Mouse (Mus musculus): ENCODE measurements around the gene Slc16a5. TPM values are rescaled to one million over a fixed set of nuclear protein-coding genes. Genes with fewer than 3 reads are reported as not detected.
A peak's percentile ranks its signal among the peaks of the same experiment; 100 is the strongest.

Gene Slc16a5
- polyA plus RNA-seq, 1 experiment from 2014 or later = 0.13 TPM

GRCm38 (mm10) chr11:115423091-115423490 lies 39.2 kb upstream of the Slc16a5 start:
- TF ChIP-seq EP300 (IDR thresholded peaks at IDR 0.05) (no peak), CTCF (IDR thresholded peaks at IDR 0.05) (no peak)
- Histone ChIP-seq H3K9me3 (ENCODE audit: low read length) (no peaks in the 10 kb centered on the region), H3K27ac (ENCODE audit: low read length) (no peak overlapping the region), H3K4me1 (ENCODE audit: insufficient read depth, low read depth, low read length) (peaks cover 8% of the 10 kb centered on the region; the same call in 1 of the 2 replicates), H3K4me2 (replicated peaks; ENCODE audit: low read depth, low read length) (no peak overlapping the region), H3K27me3 (replicated peaks; ENCODE audit: insufficient read depth, low read length) (no peaks in the 10 kb centered on the region), H3K36me3 (ENCODE audit: insufficient read depth, low read length) (no peaks in the 10 kb centered on the region; the same call in 1 of the 2 replicates), H3K9ac (replicated peaks; ENCODE audit: low read depth) (no peak overlapping the region), H3K4me3 (ENCODE audit: low read depth, low read length) (no peak overlapping the region)
- 90% methylated on average over 3 of the region's 3 CpGs for WGBS
- DNase-seq (ENCODE audit: low spot score) = no peak
- ATAC-seq = no peak

- no peak for ATAC-seq
- Histone ChIP-seq H3K36me3 (ENCODE audit: insufficient read depth, low read length) (peaks cover 6% of the 10 kb centered on the region; the same call in 1 of the 2 replicates), H3K27ac (ENCODE audit: low read length) (no peak overlapping the region), H3K27me3 (replicated peaks; ENCODE audit: insufficient read depth, low read length) (no peaks in the 10 kb centered on the region), H3K4me1 (ENCODE audit: insufficient read depth, low read depth, low read length) (peaks cover 6% of the 10 kb centered on the region; the same call in 1 of the 2 replicates), H3K9ac (replicated peaks; ENCODE audit: low read depth) (no peak overlapping the region), H3K4me2 (replicated peaks; ENCODE audit: low read depth, low read length) (no peak overlapping the region), H3K9me3 (ENCODE audit: low read length) (no peaks in the 10 kb centered on the region), H3K4me3 (ENCODE audit: low read depth, low read length) (no peak overlapping the region)
- no peak for TF ChIP-seq EP300 (IDR thresholded peaks at IDR 0.05)
- no peak for TF ChIP-seq CTCF (IDR thresholded peaks at IDR 0.05)
- DNase-seq (ENCODE audit: low spot score) = no peak
- WGBS = 84% methylated on average over 7 of the region's 7 CpGs
These were observed 37.6 kb upstream of the Slc16a5 start for GRCm38 (mm10) chr11:115424666-115425065.

GRCm38 (mm10) chr11:115425671-115426070 lies 36.6 kb upstream of the Slc16a5 start:
- Histone ChIP-seq H3K27me3 (replicated peaks; ENCODE audit: insufficient read depth, low read length) (no peaks in the 10 kb centered on the region), H3K27ac (ENCODE audit: low read length) (no peak overlapping the region), H3K9ac (replicated peaks; ENCODE audit: low read depth) (no peak overlapping the region), H3K4me3 (ENCODE audit: low read depth, low read length) (no peak overlapping the region), H3K36me3 (ENCODE audit: insufficient read depth, low read length) (peaks cover 15% of the 10 kb centered on the region; the same call in 1 of the 2 replicates), H3K4me2 (replicated peaks; ENCODE audit: low read depth, low read length) (no peak overlapping the region), H3K4me1 (ENCODE audit: insufficient read depth, low read depth, low read length) (peaks cover 5% of the 10 kb centered on the region; the same call in 1 of the 2 replicates), H3K9me3 (ENCODE audit: low read length) (no peaks in the 10 kb centered on the region)
- no peak for ATAC-seq
- TF ChIP-seq EP300 (IDR thresholded peaks at IDR 0.05) (no peak), CTCF (IDR thresholded peaks at IDR 0.05) (no peak)
- DNase-seq (ENCODE audit: low spot score) = no peak
- WGBS = 89% methylated on average over 6 of the region's 6 CpGs

- 32% methylated on average over 20 of the region's 20 CpGs for WGBS
- H3K4me2 ChIP-seq (replicated peaks; ENCODE audit: low read depth, low read length) = no peak overlapping the region
- TF ChIP-seq CTCF (IDR thresholded peaks at IDR 0.05) (peak; percentile 87), EP300 (IDR thresholded peaks at IDR 0.05) (no peak)
- H3K9ac ChIP-seq (replicated peaks; ENCODE audit: low read depth) = no peak overlapping the region
- H3K9me3 ChIP-seq (ENCODE audit: low read length) = no peaks in the 10 kb centered on the region
- peaks cover 16% of the 10 kb centered on the region; the same call in 1 of the 2 replicates for H3K36me3 ChIP-seq (ENCODE audit: insufficient read depth, low read length)
- H3K4me1 ChIP-seq (ENCODE audit: insufficient read depth, low read depth, low read length) = no peaks in the 10 kb centered on the region
- no peaks in the 10 kb centered on the region for H3K27me3 ChIP-seq (replicated peaks; ENCODE audit: insufficient read depth, low read length)
- ATAC-seq = peak; percentile 86
- no peak overlapping the region for H3K4me3 ChIP-seq (ENCODE audit: low read depth, low read length)
- DNase-seq (ENCODE audit: low spot score) = peak; percentile 84
- H3K27ac ChIP-seq (ENCODE audit: low read length) = 0 out of 2 replicates have a peak overlapping the region, but pooled peaks have one; percentile 28
These were observed 34.6 kb upstream of the Slc16a5 start for GRCm38 (mm10) chr11:115427482-115428331.

- H3K27ac ChIP-seq (ENCODE audit: low read length) = no peak overlapping the region
- 82% methylated on average over 7 of the region's 7 CpGs for WGBS
- no peaks in the 10 kb centered on the region for H3K4me1 ChIP-seq (ENCODE audit: insufficient read depth, low read depth, low read length)
- no peak for DNase-seq (ENCODE audit: low spot score)
- no peak overlapping the region for H3K4me2 ChIP-seq (replicated peaks; ENCODE audit: low read depth, low read length)
- H3K9ac ChIP-seq (replicated peaks; ENCODE audit: low read depth) = no peak overlapping the region
- ATAC-seq = no peak
- no peak for TF ChIP-seq CTCF (IDR thresholded peaks at IDR 0.05)
- TF ChIP-seq EP300 (IDR thresholded peaks at IDR 0.05) = no peak
- no peak overlapping the region for H3K4me3 ChIP-seq (ENCODE audit: low read depth, low read length)
- H3K27me3 ChIP-seq (replicated peaks; ENCODE audit: insufficient read depth, low read length) = no peaks in the 10 kb centered on the region
- H3K36me3 ChIP-seq (ENCODE audit: insufficient read depth, low read length) = peaks cover 16% of the 10 kb centered on the region; the same call in 1 of the 2 replicates
- H3K9me3 ChIP-seq (ENCODE audit: low read length) = no peaks in the 10 kb centered on the region
These were observed 33.0 kb upstream of the Slc16a5 start for GRCm38 (mm10) chr11:115429307-115429706.

- DNase-seq (ENCODE audit: low spot score) = no peak
- Histone ChIP-seq H3K27ac (ENCODE audit: low read length) (no peak overlapping the region), H3K36me3 (ENCODE audit: insufficient read depth, low read length) (peaks cover 16% of the 10 kb centered on the region; the same call in 1 of the 2 replicates), H3K4me1 (ENCODE audit: insufficient read depth, low read depth, low read length) (peaks cover 3% of the 10 kb centered on the region; the same call in 1 of the 2 replicates), H3K4me2 (replicated peaks; ENCODE audit: low read depth, low read length) (no peak overlapping the region), H3K9me3 (ENCODE audit: low read length) (no peaks in the 10 kb centered on the region), H3K27me3 (replicated peaks; ENCODE audit: insufficient read depth, low read length) (no peaks in the 10 kb centered on the region), H3K9ac (replicated peaks; ENCODE audit: low read depth) (no peak overlapping the region), H3K4me3 (ENCODE audit: low read depth, low read length) (no peak overlapping the region)
- ATAC-seq = no peak
- 92% methylated on average over 6 of the region's 6 CpGs for WGBS
- no peak for TF ChIP-seq CTCF (IDR thresholded peaks at IDR 0.05)
- TF ChIP-seq EP300 (IDR thresholded peaks at IDR 0.05) = no peak
These were observed 31.7 kb upstream of the Slc16a5 start for GRCm38 (mm10) chr11:115430561-115430960.
